Mouse (Mus musculus): ENCODE data around the gene 1810010D01Rik. TPM values are rescaled to one million over a fixed set of nuclear protein-coding genes. Genes with fewer than 3 reads are reported as not detected.

1810010D01Rik gene
- total RNA-seq (2021) = not detected

- no peak for DNase-seq
- intact Hi-C loops (cut with DNase I) = no loop called here
Measured at GRCm38 (mm10) chr7:145208006-145208405, at the start of gene 1810010D01Rik. Gene 1810010D01Rik, minus strand, starts transcription at chr7:145208119.

GRCm38 (mm10) chr7:145256092-145256491, 48.2 kb upstream of the 1810010D01Rik start:
- no peak for DNase-seq
- intact Hi-C loops (cut with DNase I) = no loop called here

- no peak for DNase-seq
- intact Hi-C loops (cut with DNase I) = no loop called here
Measured at GRCm38 (mm10) chr7:145253986-145254630, 46.2 kb upstream of the 1810010D01Rik start.

- intact Hi-C loops (cut with DNase I) = no loop called here
- peak; percentile 93 for DNase-seq
Measured at GRCm38 (mm10) chr7:145252715-145253476, 45.0 kb upstream of the 1810010D01Rik start.

GRCm38 (mm10) chr7:145250225-145250624, 42.3 kb upstream of the 1810010D01Rik start:
- DNase-seq = peak; percentile 66
- intact Hi-C loops (cut with DNase I) = no loop called here

- intact Hi-C loops (cut with DNase I) = no loop called here
- DNase-seq = no peak
Measured at GRCm38 (mm10) chr7:145248911-145249310, 41.0 kb upstream of the 1810010D01Rik start.

- intact Hi-C loops (cut with DNase I) = loop anchor here (2.0 kb wide), 1 partner anchor 306 kb away; no protein-coding TSS in a partner anchor
- peak; percentile 84 for DNase-seq
Measured at GRCm38 (mm10) chr7:145242851-145243712, 35.2 kb upstream of the 1810010D01Rik start.

- no peak for DNase-seq
- intact Hi-C loops (cut with DNase I) = loop anchor here (2.0 kb wide), 1 partner anchor 305 kb away; no protein-coding TSS in a partner anchor
Measured at GRCm38 (mm10) chr7:145242028-145242427, 34.1 kb upstream of the 1810010D01Rik start.

- no peak for DNase-seq
- intact Hi-C loops (cut with DNase I) = no loop called here
Measured at GRCm38 (mm10) chr7:145240929-145241328, 33.0 kb upstream of the 1810010D01Rik start.

- intact Hi-C loops (cut with DNase I) = no loop called here
- DNase-seq = peak; percentile 55
Measured at GRCm38 (mm10) chr7:145239736-145240505, 32.0 kb upstream of the 1810010D01Rik start.

GRCm38 (mm10) chr7:145239145-145239544, 31.2 kb upstream of the 1810010D01Rik start:
- intact Hi-C loops (cut with DNase I) = no loop called here
- DNase-seq = no peak

GRCm38 (mm10) chr7:145234841-145235790, 27.2 kb upstream of the 1810010D01Rik start:
- DNase-seq = no peak
- intact Hi-C loops (cut with DNase I) = no loop called here

- intact Hi-C loops (cut with DNase I) = no loop called here
- DNase-seq = no peak
Measured at GRCm38 (mm10) chr7:145231659-145232058, 23.7 kb upstream of the 1810010D01Rik start.

- DNase-seq = no peak
- intact Hi-C loops (cut with DNase I) = no loop called here
Measured at GRCm38 (mm10) chr7:145226641-145227040, 18.7 kb upstream of the 1810010D01Rik start.

GRCm38 (mm10) chr7:145225626-145226025, 17.7 kb upstream of the 1810010D01Rik start:
- intact Hi-C loops (cut with DNase I) = no loop called here
- no peak for DNase-seq

- intact Hi-C loops (cut with DNase I) = no loop called here
- DNase-seq = no peak
Measured at GRCm38 (mm10) chr7:145221841-145222689, 14.1 kb upstream of the 1810010D01Rik start.

- intact Hi-C loops (cut with DNase I) = no loop called here
- no peak for DNase-seq
Measured at GRCm38 (mm10) chr7:145221346-145221745, 13.4 kb upstream of the 1810010D01Rik start.

- intact Hi-C loops (cut with DNase I) = no loop called here
- peak; percentile 84 for DNase-seq
Measured at GRCm38 (mm10) chr7:145219420-145219831, 11.5 kb upstream of the 1810010D01Rik start.

Data from left cerebral cortex, postnatal 4 days (tissue).